Mouse (Mus musculus) lung, postnatal 0 days (tissue): ENCODE results near the gene Vmn1r197. TPM values are rescaled to one million over a fixed set of nuclear protein-coding genes. Genes with fewer than 3 reads are reported as not detected.
"Not testable (repeated sequence)": the region's sequence is repeated elsewhere in the genome, so short reads cannot be mapped to it uniquely, and the experiment has no call there.

ENCODE experiments used
- ATAC-seq: fragments of 200-750 bp; cut with Nextera tagmentation; 2 replicates; pipeline ENCODE4 v1.8.0; 2017; ENCODE audit warnings: moderate library complexity
- DNase-seq: peaks from one replicate; pipeline ENCODE4 v3.0.0-alpha.2; 2016; ENCODE audit warnings: low spot score
- H3K27ac ChIP-seq: fragments of 300-500 bp; sonication (generic); 2 replicates; pipeline ENCODE4 v1.5.1; 2014; ENCODE audit warnings: antibody characterized with exemption, mild to moderate bottlenecking, low read length, mixed read lengths
- H3K27me3 ChIP-seq: fragments of 300-500 bp; sonication (generic); replicated peaks from 2 replicates; pipeline ENCODE4 v1.6.1; 2014; ENCODE audit warnings: low read length, mixed read lengths; ENCODE audit not compliant: insufficient read depth
- H3K36me3 ChIP-seq: fragments of 300-500 bp; sonication (generic); 2 replicates; pipeline ENCODE4 v1.6.1; 2014; ENCODE audit warnings: low read length, mixed read lengths; ENCODE audit not compliant: insufficient read depth
- H3K4me1 ChIP-seq: fragments of 300-500 bp; sonication (generic); 2 replicates; pipeline ENCODE4 v1.6.1; 2014; ENCODE audit warnings: antibody characterized with exemption, low read depth, low read length, mixed read lengths; ENCODE audit not compliant: insufficient read depth
- H3K4me2 ChIP-seq: fragments of 300-500 bp; sonication (generic); replicated peaks from 2 replicates; pipeline ENCODE4 v1.6.1; 2014; ENCODE audit warnings: low read depth, mild to moderate bottlenecking, low read length, moderate library complexity, mixed read lengths
- H3K4me3 ChIP-seq: fragments of 300-500 bp; sonication (generic); 2 replicates; pipeline ENCODE4 v1.5.1; 2014; ENCODE audit warnings: low read depth, low read length
- H3K9ac ChIP-seq: fragments of 300-500 bp; sonication (generic); replicated peaks from 2 replicates; pipeline ENCODE4 v1.6.1; 2014; ENCODE audit warnings: low read depth, mild to moderate bottlenecking
- H3K9me3 ChIP-seq: fragments of 300-500 bp; sonication (generic); 2 replicates; pipeline ENCODE4 v1.6.1; 2016; ENCODE audit warnings: low read length, mixed read lengths
- CTCF ChIP-seq: IDR thresholded peaks from 2 replicates; pipeline ENCODE4 v1.5.1; 2016; ENCODE audit warnings: antibody characterized with exemption, mild to moderate bottlenecking
- EP300 ChIP-seq: IDR thresholded peaks from 2 replicates; pipeline ENCODE4 v1.6.1; 2016; ENCODE audit warnings: antibody characterized with exemption, mild to moderate bottlenecking, control low read depth
- WGBS: fragments of 180-500 bp; shearing (Covaris S2); extraction: QIAGEN DNeasy Blood & Tissue Kit; methylation state at CpG from one replicate; pipeline ENCODE4 v1.1.7; 2014; 5-methylcytosine and 5-hydroxymethylcytosine counted together
- polyA plus RNA-seq: library from polyadenylated mRNA; unstranded; fragments of >200 nt; fragmentation: Nextera tagmentation; extraction: Ambion mirVana; gene quantifications from 2 replicates; pipeline ENCODE4 v1.2.1, GENCODE M21; 2015

Vmn1r197 gene
- polyA plus RNA-seq, result not detected in 2 replicates

DNA sequence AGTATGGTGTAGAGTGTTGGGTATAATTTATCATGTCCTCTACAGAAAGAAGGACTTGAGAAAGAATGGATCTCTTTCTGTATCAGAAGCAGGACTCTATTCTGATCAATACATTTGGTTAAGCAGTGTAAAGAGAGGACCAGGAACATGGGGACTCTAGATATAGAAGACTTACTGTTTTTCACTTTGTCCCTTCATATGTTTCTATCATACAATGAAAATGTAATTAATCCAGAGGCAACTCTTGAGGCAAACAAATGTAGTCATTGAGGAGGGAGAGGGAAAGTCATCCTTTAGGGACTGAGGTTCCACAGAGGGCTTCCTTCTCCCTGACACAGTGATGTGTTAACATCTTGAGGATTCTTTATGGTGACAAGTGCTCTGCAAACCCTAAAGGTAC lies at the start of gene Vmn1r197:
TSS of gene Vmn1r197 (plus strand) at position 301 of the 400 bp plus-strand sequence.
- Histone ChIP-seq H3K4me3 (no peak within 1 kb of the TSS), H3K4me2 (no peak within 1 kb of the TSS), H3K36me3 (no peaks in the 10 kb centered on the region), H3K27ac (no peak within 1 kb of the TSS), H3K9ac (no peak within 1 kb of the TSS), H3K27me3 (no peaks in the 10 kb centered on the region), H3K4me1 (no peaks in the 10 kb centered on the region), H3K9me3 (no peaks in the 10 kb centered on the region)
- ATAC-seq (no peak), DNase-seq (no peak)
- TF ChIP-seq CTCF (no peak), EP300 (no peak)

DNA sequence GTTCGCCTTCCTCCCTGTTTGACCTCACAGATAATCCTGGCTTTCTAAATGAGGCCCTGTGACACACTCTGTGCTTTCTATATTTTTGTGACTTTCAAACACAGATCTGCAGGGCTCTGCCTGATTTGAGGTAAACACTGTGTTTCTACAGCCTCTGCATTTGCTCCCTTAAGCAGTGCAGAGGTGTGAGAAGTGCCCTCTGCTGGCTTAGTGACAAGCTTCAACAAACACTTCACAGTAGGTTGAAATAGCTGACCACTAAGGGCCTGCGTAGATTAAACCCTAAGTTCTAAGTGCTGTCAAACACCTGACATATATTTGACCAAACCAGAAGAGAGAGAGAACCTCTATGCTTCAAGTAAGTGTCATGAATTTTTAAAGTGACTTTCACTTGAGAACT lies 39.8 kb upstream of the Vmn1r197 start:
- Histone ChIP-seq H3K27ac (no peak overlapping the region), H3K9ac (no peak overlapping the region), H3K9me3 (no peaks in the 10 kb centered on the region), H3K4me2 (no peak overlapping the region), H3K4me3 (no peak overlapping the region), H3K4me1 (no peaks in the 10 kb centered on the region), H3K36me3 (no peaks in the 10 kb centered on the region), H3K27me3 (no peaks in the 10 kb centered on the region)
- DNase-seq, result peak; percentile 40
- 44% methylated on average over 2 of the region's 2 CpGs for WGBS
- ATAC-seq, result peak; percentile 69
- TF ChIP-seq CTCF, result peak; percentile 29; the same call in 1 of the 2 replicates
- no peak for TF ChIP-seq EP300

DNA sequence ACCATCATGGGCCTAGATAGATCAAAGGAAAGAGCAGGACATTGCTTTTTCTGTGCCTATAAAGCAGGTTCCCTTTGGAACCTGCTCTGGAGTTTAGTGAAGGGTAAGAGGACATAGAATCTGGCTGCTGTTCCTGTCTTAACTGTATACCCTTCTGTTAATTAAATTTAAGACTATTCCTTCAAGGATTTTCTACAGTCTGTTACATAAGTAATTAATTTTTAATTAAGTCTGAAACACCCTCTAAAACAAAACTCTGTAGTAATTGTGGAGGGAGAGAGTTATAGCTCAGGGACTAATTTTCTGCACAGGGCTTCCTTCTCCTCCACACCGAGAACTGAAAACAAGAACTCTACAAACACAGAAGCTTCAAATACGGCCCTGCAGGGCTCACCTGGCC lies 34.8 kb upstream of the Vmn1r197 start, which contains the start of gene Vmn1r196:
TSS of gene Vmn1r196 (plus strand) at position 301 of the 400 bp plus-strand sequence.
- H3K36me3 ChIP-seq, result no peaks in the 10 kb centered on the region
- H3K9ac ChIP-seq, result no peak within 1 kb of the TSS
- H3K4me2 ChIP-seq, result no peak within 1 kb of the TSS
- no peak for DNase-seq
- H3K27ac ChIP-seq, result no peak within 1 kb of the TSS
- no peak within 1 kb of the TSS for H3K4me3 ChIP-seq
- no peaks in the 10 kb centered on the region for H3K9me3 ChIP-seq
- no peak for ATAC-seq
- TF ChIP-seq EP300, result no peak
- no peaks in the 10 kb centered on the region for H3K4me1 ChIP-seq
- WGBS, result 65% methylated on average over 2 of the region's 2 CpGs
- H3K27me3 ChIP-seq, result no peaks in the 10 kb centered on the region

DNA sequence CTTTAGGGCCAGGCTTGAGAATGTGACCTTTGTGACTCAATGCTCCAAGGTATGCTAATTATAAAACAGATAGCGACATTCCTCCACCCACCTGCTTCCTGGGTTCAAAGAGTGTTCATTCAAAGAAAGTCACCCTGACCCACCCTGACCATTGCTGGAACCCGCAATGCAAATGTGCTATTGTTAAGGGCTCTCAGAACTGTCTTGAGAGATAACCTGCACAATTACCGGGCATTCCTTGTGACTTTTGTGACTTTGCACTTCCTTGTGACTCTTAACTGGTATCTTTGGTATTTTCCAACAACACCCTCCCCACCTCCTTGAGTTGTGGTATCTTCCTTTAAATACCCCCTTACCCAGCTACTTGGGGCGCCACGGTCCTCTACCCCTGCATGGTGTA lies 16.3 kb upstream of the Vmn1r197 start:
- WGBS, result 82% methylated on average over 5 of the region's 5 CpGs
- not testable (repeated sequence) for H3K4me3 ChIP-seq, DNase-seq

DNA sequence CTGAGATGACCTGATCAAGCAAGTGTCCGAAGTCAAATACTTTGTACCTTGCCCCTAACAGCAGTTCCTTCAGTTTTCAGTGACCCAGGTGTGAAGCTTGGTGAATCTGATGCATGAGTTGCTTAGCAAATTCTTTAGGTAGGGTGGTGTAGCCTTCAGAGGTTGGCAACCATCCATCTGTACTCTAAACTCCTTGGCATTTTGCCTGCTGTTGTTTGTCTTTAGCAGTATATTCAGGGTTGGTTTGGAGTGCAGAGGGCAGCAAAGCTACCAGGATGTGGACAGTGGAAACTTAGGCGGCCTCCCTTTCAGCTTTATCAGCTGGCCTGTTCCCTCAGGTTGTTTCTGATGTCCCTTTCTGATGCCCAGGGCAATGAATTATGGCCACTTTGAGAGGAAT lies 9.0 kb upstream of the Vmn1r197 start:
- H3K4me1 ChIP-seq, result no peaks in the 10 kb centered on the region
- H3K36me3 ChIP-seq, result no peaks in the 10 kb centered on the region
- ATAC-seq (no peak), DNase-seq (no peak)
- H3K4me2 ChIP-seq, result no peak overlapping the region
- H3K27ac ChIP-seq, result no peak overlapping the region
- no peaks in the 10 kb centered on the region for H3K27me3 ChIP-seq
- 62% methylated on average over 2 of the region's 2 CpGs for WGBS
- no peak overlapping the region for H3K4me3 ChIP-seq
- TF ChIP-seq EP300, result no peak
- TF ChIP-seq CTCF, result no peak
- no peaks in the 10 kb centered on the region for H3K9me3 ChIP-seq
- no peak overlapping the region for H3K9ac ChIP-seq

More for the DNA sequence above, 16.3 kb upstream of the Vmn1r197 start:
- not testable (repeated sequence) for H3K36me3 ChIP-seq, H3K27me3 ChIP-seq, ATAC-seq, H3K9me3 ChIP-seq, H3K4me2 ChIP-seq, H3K9ac ChIP-seq, H3K27ac ChIP-seq, H3K4me1 ChIP-seq

DNA sequence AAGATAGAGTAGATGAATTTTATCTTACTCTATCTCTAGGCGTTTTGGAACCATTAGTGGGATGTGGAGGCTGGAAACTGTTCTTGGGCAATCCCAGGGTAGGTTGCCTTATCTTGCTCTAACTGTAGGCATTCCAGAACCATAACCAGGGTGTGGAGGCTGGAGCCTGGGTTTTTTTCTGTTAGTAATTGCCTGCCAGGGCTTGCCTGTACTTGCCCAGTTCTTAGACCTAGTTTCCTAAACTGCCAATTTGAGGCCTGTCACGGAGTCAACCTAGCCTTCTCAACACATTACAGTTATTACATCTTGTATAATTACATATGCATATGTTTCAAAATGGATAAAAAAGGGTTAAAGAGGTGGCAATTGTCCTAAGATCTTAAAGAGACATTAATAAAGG lies 7.0 kb upstream of the Vmn1r197 start:
- no peaks in the 10 kb centered on the region for H3K27me3 ChIP-seq
- TF ChIP-seq CTCF, result no peak
- no peak for TF ChIP-seq EP300
- H3K4me1 ChIP-seq, result no peaks in the 10 kb centered on the region
- no peak for ATAC-seq
- H3K4me2 ChIP-seq, result no peak overlapping the region
- DNase-seq, result no peak
- H3K36me3 ChIP-seq, result no peaks in the 10 kb centered on the region
- H3K9ac ChIP-seq, result no peak overlapping the region
- H3K4me3 ChIP-seq, result no peak overlapping the region
- 76% methylated on average over 2 of the region's 2 CpGs for WGBS
- no peaks in the 10 kb centered on the region for H3K9me3 ChIP-seq
- H3K27ac ChIP-seq, result no peak overlapping the region

DNA sequence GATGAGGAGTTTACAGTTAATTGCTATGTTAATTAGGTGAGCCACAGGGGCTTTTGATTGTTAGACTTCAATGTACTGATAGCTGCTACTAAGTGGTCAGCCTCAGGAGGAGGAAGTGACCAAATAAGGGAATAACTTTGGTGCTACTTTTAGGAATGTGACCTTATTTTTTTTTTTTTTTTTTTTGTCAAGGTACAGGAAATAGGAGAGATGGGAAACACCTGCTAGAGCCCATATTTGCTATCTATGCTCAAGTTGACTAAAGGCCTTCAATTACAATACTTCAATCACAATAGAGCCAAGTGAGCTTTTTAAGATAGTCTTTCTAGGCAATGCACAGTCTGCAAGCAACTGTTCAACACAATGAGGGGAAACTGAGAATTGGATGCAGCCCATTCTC lies 4.3 kb upstream of the Vmn1r197 start:
- no peak overlapping the region for H3K27ac ChIP-seq
- H3K9me3 ChIP-seq, result no peaks in the 10 kb centered on the region
- H3K36me3 ChIP-seq, result no peaks in the 10 kb centered on the region
- no peak overlapping the region for H3K4me2 ChIP-seq
- no peaks in the 10 kb centered on the region for H3K27me3 ChIP-seq
- DNase-seq (no peak), ATAC-seq (no peak)
- no peak overlapping the region for H3K4me3 ChIP-seq
- TF ChIP-seq EP300 (no peak), CTCF (no peak)
- no peaks in the 10 kb centered on the region for H3K4me1 ChIP-seq
- H3K9ac ChIP-seq, result no peak overlapping the region
